Mouse (Mus musculus) right cerebral cortex, postnatal 10 days (tissue): ENCODE measurements around the gene Ufm1.

Source experiments
- DNase-seq, 2 experiments: peaks; one replicate each; pipeline ENCODE4 v3.0.0; 2021; ENCODE audit warnings: low spot score in 2 of 2

Gene Ufm1

DNA sequence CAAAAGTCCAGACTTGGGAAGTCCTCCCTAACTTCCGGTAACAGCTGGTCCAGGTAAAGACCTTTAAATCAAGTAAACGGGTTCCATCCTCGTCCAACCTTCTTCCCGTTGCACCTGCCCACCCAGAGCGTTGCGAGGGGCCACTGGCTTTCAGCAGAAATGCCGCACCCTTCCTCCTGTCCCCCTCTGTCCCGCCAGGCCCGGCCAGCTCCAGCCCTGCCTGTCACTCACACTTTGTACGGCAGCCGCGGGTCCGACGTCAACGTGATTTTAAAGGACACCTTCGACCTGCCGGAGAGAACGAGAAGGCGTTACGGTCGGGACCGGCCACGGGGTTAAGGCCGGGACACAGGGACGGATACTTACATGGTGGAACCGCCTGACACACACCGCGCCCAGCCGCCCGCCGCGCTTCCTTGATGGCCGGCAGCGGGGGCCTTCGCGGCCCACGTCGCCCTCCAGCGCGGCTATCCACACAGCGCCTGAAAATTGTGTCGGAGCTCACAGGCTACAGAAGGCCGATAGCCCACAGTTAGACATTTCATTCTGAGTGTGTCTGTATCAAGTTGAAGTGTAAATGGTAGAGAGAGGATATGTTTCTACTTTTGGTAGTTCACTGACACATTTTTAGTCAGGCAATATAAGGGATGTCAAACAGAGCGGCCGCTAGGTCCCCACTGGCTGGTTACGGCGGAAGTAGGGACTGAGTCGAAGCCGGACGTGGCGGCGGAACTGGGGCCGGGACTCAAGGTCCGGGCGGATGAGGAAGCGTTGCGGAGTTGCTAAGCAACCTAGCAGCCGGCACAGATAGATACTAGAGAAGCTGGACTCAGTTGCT, at the start of gene Ufm1:
Gene Ufm1 (minus strand): TSS at position 448 of the 838 bp plus-strand sequence.
- peak; percentile 96 to 97 for DNase-seq

DNA sequence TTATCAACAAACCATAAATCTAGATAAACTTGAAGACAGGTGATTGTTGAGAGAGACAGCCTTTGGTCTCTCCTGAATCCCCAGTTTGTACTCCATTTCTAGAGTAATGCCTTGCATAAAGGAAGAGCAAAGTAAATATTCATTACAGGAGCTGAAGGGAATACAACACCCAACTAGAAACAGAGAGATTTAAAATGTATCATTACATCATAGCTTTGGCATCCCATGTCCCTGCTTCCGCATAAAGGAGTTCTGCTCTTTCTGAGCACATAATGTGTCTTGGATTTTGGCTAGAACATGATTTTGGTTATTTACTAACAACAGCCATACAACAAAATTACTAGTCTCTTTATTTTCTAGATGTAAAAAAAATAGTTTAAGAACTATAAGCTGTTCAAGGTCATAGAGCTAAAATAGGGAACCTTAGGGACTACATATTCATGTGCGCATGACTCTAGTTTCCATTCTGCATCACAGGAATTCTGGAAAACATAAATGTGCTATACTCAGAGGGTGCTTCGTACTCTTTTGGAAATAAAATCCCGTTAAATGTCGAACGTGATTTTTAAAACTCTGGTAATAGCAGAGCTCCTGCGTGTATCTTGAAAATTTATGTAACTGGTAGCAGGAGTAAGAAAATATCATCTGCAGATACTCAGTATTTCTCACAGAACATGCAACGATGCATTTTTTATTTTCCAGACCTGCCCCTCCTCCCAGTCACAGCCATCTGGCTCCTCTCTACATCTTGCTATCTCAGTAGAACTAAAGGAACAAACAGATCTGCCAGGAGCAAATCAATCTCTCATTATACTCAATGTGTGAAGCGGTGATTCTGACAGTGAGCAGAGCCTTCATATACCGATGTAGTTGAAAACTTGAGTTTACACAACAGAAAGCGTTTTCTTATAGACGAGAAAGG, 27.2 kb upstream of the Ufm1 start:
- DNase-seq, result peak; percentile 61 to 86

DNA sequence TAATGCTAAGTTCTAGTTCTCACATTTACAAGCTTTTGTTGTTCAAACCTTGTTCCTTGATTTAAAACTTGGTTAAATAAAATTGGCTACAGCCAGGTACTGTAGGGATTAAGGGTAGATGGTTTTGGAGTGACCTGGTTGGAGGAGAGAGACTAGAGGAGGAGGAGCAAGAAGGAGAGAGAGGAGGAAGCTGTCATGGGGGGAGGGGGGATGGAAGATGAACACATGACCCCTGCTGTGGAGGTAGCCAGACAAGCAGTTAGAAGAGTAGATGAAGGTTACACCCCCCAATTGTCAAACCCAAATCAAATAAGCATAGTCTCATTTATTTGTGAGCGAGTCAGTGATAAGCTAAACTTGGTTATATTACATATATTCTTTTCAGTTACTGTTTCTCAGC, 8.0 kb upstream of the Ufm1 start:
- no peak for DNase-seq

DNA sequence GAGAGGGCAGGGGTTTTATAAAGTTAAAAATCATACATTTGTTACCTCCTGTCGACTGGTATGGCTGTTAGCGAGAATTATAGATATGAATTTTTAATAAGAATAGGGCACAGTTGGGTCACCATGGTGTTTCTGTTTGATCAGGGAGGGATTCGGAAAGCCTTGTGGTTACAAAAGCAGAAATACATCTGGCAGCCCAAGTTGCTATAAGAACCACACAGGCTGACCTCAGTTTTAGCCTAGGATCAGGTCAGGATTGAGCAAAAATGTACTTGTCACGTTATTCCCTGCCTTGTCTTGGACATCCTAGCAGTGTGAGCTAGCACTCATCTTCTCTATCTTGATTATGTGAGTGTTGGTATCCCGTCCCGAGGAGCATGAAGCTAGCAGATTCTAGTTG, 6.9 kb upstream of the Ufm1 start:
- no peak for DNase-seq

DNA sequence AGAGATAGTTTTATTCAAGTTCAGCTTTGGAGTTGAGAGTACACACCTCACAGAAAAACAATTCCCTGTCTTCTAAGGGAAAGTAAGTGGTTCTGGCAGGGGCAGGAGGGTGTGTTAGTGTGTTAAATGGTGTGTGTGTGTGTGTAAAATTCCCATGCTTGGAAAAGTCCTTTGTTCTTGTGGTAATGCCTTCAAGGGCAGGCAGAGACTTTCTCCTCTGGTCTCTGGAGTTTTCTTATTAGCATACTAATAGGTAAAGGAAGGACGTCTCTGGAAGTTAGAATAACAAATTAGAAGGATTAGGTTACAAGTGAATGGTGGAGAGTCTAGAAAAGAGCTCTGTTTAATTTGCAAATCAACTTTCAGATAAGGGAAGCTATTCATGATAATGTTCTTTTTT, 5.6 kb upstream of the Ufm1 start:
- DNase-seq, result no peak

DNA sequence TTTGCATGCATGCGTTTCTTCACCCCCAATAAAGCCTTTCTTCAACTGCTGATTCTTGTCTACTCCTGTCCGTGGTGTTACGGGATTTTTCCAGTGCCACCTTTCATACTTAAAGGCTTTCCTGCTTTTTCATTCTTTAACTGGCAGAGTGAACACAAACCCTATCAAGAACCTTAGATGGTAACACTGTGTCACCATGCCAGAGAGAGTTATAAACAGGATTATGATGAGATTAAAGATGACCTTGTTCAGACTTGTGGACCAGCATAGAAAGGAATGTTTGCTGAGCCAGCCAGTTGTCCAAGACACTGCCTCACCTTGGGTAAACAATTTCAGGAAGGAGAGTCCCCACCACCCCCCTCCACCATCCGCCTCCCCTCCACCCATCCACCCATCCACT, 4.6 kb upstream of the Ufm1 start:
- no peak for DNase-seq

DNA sequence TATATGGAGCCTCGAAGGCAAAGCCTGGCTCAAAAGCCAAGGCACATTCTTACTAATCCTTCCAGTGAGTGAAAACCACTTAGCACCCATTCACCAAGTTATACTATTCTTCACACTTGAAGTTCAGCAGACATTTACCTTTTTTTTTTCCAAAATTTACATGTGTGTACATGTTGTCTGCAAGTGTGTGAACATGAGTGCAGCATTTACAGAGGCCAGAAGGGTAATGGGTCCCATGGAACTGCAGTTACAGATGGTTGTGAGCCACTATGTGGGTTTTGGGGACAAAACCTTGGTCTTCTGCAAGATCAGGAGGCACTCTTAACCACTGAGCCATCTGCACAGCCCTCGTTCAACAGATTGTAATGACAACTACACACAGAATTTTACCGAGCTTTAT, 8.8 kb downstream of the Ufm1 start:
- DNase-seq, result no peak

DNA sequence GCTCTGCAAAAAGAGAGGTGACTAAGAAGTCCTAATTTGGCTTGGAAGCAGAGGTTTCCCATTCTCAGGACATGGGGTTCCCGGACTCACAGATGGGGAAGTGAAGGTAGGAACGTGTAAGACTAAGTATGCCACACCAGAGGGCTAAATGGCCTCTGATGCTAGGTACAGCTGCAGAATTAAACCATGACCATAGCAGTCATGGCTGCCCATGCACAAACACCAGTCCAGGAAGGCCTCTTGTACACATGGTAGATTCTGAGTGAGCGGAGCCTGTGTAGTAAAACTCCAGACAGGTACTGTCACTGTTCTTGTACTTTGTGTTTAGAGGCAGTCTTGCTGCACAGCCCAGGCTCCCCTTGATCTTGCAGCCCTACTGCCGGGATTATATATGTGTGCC, 9.4 kb downstream of the Ufm1 start:
- no peak for DNase-seq

DNA sequence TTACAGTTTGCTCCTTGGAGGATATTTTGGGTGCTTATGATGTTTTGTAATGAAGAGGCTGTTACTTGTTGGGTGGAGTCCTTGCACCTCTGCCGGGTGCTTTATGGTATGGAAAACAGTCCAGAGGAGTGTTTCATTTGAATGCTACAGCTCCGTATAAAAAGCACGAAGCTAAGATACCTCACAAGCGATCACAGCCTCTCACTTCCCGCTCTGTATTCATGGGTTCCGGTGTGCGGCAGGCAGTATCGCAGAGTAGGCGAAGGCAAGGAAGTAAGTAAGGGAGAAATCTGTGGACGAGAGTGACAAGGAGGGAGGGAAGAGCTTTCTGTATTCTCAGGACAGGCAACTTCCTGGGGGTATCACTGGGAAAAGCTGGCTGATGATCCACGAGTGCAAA, 15.4 kb downstream of the Ufm1 start:
- no peak for DNase-seq

DNA sequence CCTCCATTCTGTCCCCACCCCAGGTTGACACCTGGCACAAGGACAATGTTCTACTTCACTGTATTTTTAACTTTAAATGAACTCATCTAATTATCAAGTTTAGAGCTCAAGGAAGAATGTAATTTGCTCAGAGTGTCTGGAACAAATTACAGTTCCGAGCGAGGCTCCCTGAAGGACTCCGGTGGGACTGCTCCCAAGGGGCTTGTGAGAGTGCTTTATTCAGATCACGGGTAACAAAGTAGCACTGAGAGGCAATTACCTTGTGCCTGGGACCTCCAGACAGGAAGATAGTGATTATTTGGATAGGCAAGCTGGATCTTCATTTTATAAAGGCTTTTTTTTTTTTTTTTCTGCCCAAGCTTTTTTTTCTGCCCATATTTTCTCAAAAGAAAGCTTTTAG, 15.9 kb downstream of the Ufm1 start:
- no peak for DNase-seq

DNA sequence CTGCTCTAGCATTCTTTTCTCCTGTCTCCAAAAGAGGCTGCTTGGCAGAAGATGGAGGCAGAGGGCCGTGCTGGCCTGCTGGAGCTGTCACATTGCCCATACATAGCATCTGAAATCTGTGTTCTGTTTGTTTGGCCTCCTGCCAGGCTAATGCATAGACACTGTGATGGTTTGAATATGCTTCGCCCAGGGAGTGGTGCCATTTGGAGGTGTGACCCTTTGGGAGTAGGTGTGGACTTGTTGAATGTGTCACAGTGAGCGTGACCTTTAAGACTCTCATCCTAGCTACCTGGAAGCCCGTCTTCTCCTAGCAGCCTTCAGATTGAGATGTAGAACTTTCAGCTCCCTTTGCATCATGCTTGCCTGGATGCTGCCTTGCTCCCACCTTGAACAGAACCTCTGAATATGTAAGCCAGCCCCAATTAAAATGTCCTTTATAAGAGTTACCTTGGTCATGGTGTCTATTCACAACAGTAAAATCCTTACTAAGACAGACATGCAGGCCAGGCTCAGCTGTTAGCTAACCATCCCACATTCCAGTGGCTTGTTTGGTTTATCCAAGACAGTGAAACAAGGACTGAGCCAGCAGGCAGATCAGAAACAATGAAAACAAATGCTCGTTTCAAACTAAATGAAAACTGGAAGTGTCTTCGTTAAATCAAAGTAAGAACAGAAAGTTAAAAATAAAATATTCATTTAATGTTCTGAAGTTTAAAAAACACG, 17.3 kb downstream of the Ufm1 start:
- DNase-seq, result no peak

DNA sequence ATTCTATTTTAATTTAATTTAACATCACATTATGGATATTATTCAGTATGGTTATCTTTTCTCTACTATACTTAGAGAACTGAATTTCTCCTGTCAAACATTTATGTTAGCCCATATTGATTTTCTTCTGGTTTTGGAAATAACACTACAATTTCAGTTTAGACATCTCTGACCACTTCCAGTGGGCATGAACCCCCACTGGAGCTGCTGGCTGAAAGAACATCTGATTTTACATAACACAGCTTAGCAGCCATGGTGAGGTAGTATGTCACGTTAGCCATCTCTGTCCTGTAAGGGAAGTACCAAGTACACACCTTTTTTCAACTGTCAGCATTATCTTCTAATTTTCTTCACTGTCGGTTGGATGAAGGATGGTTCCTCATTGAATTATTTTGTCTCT, 18.8 kb downstream of the Ufm1 start, which contains the start of gene Gm10985:
Gene Gm10985 (plus strand): TSS at position 301 of the 400 bp plus-strand sequence.
- DNase-seq, result no peak

DNA sequence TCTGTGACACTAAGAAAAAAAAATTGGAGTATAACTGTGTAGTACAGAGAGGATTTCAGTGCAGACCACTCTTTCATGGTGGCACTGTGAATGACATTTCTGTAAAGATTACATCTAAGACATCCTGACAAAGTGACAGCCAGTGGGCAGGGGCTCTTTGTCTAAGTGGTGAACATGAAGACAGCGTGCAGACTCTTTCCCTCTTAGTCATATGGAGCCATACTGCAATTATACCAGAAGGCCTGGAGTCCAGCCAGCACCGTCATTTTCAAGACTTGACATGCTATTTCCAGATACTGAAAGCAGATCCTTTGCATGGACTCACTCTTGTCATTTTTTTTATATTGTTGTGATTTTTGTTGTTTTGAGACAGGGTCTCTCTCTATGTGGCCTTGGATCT, 29.4 kb downstream of the Ufm1 start:
- peak; percentile 77 to 88 for DNase-seq

DNA sequence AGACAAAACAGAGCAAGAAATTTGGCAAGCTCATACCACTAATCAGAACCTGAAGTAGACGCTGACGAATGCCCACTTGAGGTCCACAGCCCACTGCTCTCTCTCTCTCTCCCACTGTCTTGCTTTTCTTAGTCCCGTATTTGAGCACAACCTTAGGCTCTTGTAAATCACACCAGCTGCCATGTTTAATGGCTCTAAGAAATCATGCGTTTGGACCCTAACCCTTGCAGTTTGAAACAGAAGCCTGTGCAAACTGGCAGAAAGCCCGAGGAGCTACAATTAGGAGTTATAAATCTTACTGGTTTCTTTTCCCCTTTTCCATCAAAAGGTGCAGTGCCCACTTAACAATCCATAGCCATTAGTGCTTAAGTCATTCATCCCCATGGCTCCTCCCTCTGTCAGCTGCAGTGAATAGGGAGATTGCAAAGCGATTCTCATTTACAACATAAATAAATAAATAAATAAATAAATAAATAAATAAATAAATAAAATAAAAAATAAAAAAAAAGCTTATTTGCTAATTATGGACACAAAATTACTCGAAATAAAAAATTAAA, 50.1 kb downstream of the Ufm1 start:
- no peak for DNase-seq
